Mouse (Mus musculus): ENCODE results near the gene Rps21. TPM values are rescaled to one million over a fixed set of nuclear protein-coding genes. Genes with fewer than 3 reads are reported as not detected.

Gene Rps21
- polyA plus RNA-seq, 1 experiment from 2014 or later: 423 TPM

DNA sequence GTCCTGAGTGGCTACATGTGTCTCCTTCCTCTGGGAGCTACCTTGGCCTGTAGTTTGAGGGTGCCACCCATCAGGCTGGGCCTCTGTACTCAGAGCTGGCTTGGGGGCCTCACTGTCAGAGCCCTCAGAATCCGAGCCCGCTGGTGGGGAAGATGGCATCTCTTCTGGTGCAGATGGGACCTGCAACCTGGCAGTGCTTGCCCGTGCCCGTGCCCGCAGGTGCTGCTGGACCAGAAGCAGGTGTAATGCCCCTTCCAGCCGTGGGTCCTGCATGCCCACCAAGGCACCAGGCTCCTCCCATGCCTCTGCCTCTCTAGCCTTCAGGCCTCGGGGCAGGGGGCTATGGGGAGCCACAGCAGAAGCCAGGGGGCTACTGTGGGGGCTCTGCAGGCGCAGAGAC lies 22.1 kb downstream of the Rps21 start:
- H3K4me3 ChIP-seq: no peak overlapping the region
- no peak overlapping the region for H3K9ac ChIP-seq
- H3K36me3 ChIP-seq: no peaks in the 10 kb centered on the region
- peaks cover 9% of the 10 kb centered on the region; the same call in 1 of the 2 replicates for H3K27me3 ChIP-seq
- no peaks in the 10 kb centered on the region for H3K4me1 ChIP-seq
- no peak overlapping the region for H3K4me2 ChIP-seq (replicated peaks)
- ATAC-seq (ENCODE audit: low FRiP score): no peak
- 88% methylated on average over 8 of the region's 8 CpGs for WGBS
- H3K9me3 ChIP-seq (replicated peaks): no peaks in the 10 kb centered on the region
- H3K27ac ChIP-seq: no peak overlapping the region

DNA sequence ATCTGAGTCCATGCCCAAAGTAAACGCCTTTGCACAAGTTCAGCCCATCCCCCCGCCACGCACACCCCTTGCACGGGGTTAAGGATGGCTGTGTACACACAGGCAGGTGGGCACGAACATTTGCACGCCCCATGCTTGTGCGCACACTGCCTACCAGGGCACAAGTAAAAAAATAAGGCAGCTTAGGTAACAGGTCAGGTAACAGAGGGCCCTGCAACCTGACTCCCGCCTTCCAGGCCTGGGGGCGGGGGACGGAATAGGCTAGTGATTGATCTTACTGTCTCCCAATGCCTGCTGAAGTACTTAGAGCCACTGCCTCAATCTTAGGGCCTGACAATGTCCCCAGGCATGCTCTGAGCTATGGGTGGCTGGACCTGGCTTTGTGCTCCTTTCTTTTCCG lies 31.8 kb downstream of the Rps21 start:
- H3K9me3 ChIP-seq (replicated peaks): no peaks in the 10 kb centered on the region
- H3K9ac ChIP-seq: no peak overlapping the region
- peaks cover 6% of the 10 kb centered on the region; the same call in 1 of the 2 replicates for H3K4me1 ChIP-seq
- 52% methylated on average over 11 of the region's 11 CpGs for WGBS
- H3K27me3 ChIP-seq: no peaks in the 10 kb centered on the region; the same call in 1 of the 2 replicates
- no peak overlapping the region for H3K27ac ChIP-seq
- H3K4me3 ChIP-seq: no peak overlapping the region
- H3K36me3 ChIP-seq: no peaks in the 10 kb centered on the region
- no peak overlapping the region for H3K4me2 ChIP-seq (replicated peaks)
- no peak for ATAC-seq (ENCODE audit: low FRiP score)

DNA sequence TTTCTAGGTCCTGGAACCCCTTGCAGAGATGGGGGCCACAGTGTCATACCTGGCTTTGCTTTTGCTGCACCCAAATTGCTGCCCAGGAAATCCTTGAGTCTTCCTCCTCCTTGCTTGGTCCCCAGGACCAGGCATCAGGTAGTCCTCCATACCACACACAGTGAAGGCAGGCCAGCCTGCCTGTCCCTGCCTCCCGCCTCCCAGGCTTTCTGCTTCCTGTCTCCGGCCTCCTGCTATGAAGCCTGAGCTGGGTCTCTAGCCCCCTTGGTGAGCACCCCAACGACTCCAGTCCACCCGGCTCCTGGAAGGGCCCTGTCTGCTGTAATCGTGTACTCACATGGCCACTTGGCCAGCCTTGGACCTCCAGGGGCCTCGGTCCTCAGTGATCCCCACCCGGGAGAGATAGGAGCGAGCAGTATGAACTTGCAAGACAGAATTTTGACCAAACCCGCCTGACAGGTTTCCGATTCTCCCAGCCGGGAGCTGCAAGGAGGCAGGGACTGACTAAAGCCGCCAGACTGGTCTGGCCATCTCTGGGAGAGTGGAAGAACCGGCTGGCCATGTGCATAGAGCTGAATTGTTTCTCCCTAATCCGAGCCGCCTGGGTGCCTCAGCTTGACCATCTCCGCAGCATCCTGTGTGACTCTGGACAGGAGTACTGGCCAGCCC lies 32.4 kb downstream of the Rps21 start, which contains the start of gene Rbbp8nl:
Rbbp8nl (minus strand) TSS at position 440 of the 669 bp plus-strand sequence.
- H3K9me3 ChIP-seq (replicated peaks): no peaks in the 10 kb centered on the region
- H3K27ac ChIP-seq: no peak within 1 kb of the TSS
- 44% methylated on average over 16 of the region's 16 CpGs for WGBS
- no peak for ATAC-seq (ENCODE audit: low FRiP score)
- no peak within 1 kb of the TSS for H3K9ac ChIP-seq
- H3K36me3 ChIP-seq: no peaks in the 10 kb centered on the region
- no peaks in the 10 kb centered on the region; the same call in 1 of the 2 replicates for H3K27me3 ChIP-seq
- peaks cover 6% of the 10 kb centered on the region; the same call in 1 of the 2 replicates for H3K4me1 ChIP-seq
- no peak within 1 kb of the TSS for H3K4me3 ChIP-seq
- no peak within 1 kb of the TSS for H3K4me2 ChIP-seq (replicated peaks)

DNA sequence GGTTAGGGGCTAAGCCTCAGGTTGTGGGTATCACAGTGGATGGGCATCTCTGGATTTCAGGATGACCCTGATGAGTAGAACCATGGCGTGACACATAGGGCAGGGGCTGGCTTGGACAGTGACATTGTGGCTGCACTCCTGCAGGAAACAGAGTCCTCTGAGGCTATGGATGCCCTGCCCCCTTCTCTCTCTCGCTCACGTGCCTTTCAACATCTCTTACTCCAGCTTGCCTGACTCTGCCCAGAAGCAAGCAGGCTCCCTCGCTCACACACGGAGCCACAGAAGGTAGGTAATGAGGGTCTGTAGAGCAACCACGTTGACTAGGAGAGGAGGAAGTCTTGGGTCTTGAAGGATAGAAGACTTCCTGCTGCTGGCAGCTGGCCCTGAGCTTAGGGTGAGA lies 33.3 kb downstream of the Rps21 start:
- H3K27ac ChIP-seq: no peak overlapping the region
- H3K4me1 ChIP-seq: peaks cover 6% of the 10 kb centered on the region; the same call in 1 of the 2 replicates
- H3K27me3 ChIP-seq: no peaks in the 10 kb centered on the region; the same call in 1 of the 2 replicates
- no peak overlapping the region for H3K9ac ChIP-seq
- no peaks in the 10 kb centered on the region for H3K36me3 ChIP-seq
- no peaks in the 10 kb centered on the region for H3K9me3 ChIP-seq (replicated peaks)
- 74% methylated on average over 6 of the region's 6 CpGs for WGBS
- no peak overlapping the region for H3K4me3 ChIP-seq
- H3K4me2 ChIP-seq (replicated peaks): no peak overlapping the region
- ATAC-seq (ENCODE audit: low FRiP score): no peak

DNA sequence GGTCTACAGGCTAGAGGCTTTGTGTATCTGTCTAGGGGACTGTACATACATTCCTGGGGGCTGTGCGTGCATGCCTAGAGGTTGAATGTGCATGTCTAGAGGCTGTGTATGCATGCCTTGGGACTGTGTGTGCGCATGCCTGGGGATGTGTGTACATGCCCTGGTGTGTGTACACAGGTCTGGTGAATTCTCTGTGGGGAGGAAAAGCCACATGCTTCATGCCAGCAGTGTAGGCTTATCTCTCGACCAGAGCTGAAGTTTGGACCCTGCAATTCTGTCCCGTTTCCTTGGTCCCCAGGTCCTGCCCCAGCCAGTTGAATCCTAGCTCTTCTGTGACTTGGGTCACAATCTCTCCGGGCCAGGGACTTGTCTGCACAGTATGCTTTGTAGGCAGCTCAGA lies 34.4 kb downstream of the Rps21 start:
- Histone ChIP-seq H3K9me3 (replicated peaks) (no peaks in the 10 kb centered on the region), H3K4me3 (no peak overlapping the region), H3K27ac (no peak overlapping the region), H3K36me3 (no peaks in the 10 kb centered on the region), H3K27me3 (no peaks in the 10 kb centered on the region; the same call in 1 of the 2 replicates), H3K4me2 (replicated peaks) (no peak overlapping the region), H3K9ac (no peak overlapping the region), H3K4me1 (peaks cover 6% of the 10 kb centered on the region; the same call in 1 of the 2 replicates)
- 86% methylated on average over 5 of the region's 5 CpGs for WGBS
- no peak for ATAC-seq (ENCODE audit: low FRiP score)

DNA sequence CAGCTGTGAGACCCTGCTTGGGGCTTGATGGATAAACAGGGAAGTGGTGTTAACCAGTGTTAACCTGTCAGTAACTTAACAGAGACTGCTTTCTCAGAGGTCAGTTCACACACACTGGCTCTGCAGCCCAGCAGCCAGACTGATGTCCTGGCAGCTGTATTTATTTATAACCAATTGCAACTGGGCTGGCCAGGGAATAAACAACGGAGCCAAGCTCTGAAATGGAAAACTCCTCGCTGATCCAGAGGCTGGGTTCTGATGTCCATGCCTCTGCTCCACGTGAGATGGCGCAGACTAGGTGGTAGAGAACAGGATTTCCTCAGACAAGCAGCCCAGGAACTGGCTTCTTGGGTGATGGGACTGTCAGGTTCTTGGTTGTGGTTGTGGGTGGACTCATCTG lies 34.8 kb downstream of the Rps21 start:
- WGBS: 75% methylated on average over 4 of the region's 4 CpGs
- H3K36me3 ChIP-seq: no peaks in the 10 kb centered on the region
- H3K9me3 ChIP-seq (replicated peaks): no peaks in the 10 kb centered on the region
- no peak overlapping the region for H3K4me3 ChIP-seq
- no peak overlapping the region for H3K9ac ChIP-seq
- no peak for ATAC-seq (ENCODE audit: low FRiP score)
- no peak overlapping the region for H3K27ac ChIP-seq
- no peak overlapping the region for H3K4me2 ChIP-seq (replicated peaks)
- peaks cover 6% of the 10 kb centered on the region; the same call in 1 of the 2 replicates for H3K4me1 ChIP-seq
- H3K27me3 ChIP-seq: no peaks in the 10 kb centered on the region; the same call in 1 of the 2 replicates

DNA sequence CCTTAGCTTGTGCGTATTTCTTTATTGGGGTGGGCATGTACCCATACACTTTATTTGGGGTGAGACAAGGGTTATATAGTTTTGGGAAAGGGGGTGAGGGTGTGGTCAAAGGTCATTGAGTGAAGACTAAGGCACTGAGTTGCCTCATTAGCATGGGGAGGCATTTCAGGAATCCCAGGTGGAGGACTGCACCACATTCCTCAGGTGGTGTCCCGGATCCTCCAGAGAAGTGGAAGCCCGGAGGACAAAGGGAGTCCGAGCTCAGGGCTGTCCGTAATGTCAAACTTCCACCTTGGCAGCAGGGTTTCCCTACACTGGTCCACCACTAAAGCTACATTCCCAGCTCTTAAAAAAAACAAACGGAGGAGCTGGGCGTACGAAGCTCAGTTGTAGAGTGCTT lies 35.7 kb downstream of the Rps21 start:
- WGBS: 66% methylated on average over 8 of the region's 8 CpGs
- no peak for ATAC-seq (ENCODE audit: low FRiP score)
- no peaks in the 10 kb centered on the region; the same call in 1 of the 2 replicates for H3K27me3 ChIP-seq
- no peaks in the 10 kb centered on the region for H3K36me3 ChIP-seq
- no peak overlapping the region for H3K27ac ChIP-seq
- H3K9ac ChIP-seq: no peak overlapping the region
- H3K4me2 ChIP-seq (replicated peaks): no peak overlapping the region
- H3K4me1 ChIP-seq: peaks cover 6% of the 10 kb centered on the region; the same call in 1 of the 2 replicates
- H3K9me3 ChIP-seq (replicated peaks): no peaks in the 10 kb centered on the region
- no peak overlapping the region for H3K4me3 ChIP-seq

DNA sequence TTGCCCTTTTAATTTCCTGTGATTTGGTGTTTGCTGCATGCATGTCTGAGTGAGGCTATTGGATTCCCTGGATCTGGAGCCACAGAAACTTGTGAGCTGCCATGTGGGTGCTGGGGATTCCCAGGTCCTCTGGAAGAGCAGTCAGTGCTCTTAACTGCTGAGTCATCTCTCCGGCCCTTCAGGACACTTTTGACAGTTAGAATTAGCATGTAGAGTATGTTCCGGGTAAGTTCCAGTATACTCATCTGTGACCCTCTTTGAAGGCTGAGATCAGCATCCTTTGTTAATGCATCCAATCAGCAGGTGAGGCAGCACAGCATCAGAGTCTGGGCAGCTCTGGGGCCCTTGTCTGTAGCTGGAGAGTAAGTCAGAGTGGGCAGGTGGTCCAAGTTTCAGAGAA lies 43.1 kb downstream of the Rps21 start:
- Histone ChIP-seq H3K4me2 (replicated peaks) (no peak overlapping the region), H3K36me3 (no peaks in the 10 kb centered on the region), H3K27ac (no peak overlapping the region), H3K9me3 (replicated peaks) (no peaks in the 10 kb centered on the region), H3K9ac (no peak overlapping the region), H3K4me1 (no peaks in the 10 kb centered on the region), H3K4me3 (no peak overlapping the region), H3K27me3 (no peaks in the 10 kb centered on the region)
- ATAC-seq (ENCODE audit: low FRiP score): no peak
- whole genome bisulfite sequencing: 75% methylated on average over 2 of the region's 2 CpGs

DNA sequence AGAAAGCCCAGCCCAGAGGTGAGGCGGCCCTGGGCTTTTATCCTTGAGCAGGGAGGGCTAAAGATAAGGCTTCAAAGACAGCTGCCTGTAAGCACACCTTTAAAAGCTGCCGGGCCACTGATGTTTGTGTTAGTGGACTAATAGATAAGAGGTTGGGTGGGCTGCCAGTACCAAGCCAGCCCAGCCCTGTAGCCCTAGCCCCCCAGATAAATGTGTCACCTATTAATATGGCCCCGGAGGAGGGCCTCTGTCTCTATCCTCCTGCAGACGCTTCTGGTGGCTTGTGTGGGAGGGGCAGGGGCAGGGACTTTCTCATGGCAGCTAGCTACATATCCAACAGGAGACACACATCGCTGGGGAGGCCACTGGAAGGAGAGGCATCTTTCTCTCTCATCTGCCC lies 43.6 kb downstream of the Rps21 start:
- H3K27me3 ChIP-seq: no peaks in the 10 kb centered on the region
- H3K36me3 ChIP-seq: no peaks in the 10 kb centered on the region
- H3K27ac ChIP-seq: no peak overlapping the region
- H3K4me2 ChIP-seq (replicated peaks): no peak overlapping the region
- no peak for ATAC-seq (ENCODE audit: low FRiP score)
- 54% methylated on average over 5 of the region's 5 CpGs for WGBS
- no peaks in the 10 kb centered on the region for H3K4me1 ChIP-seq
- no peaks in the 10 kb centered on the region for H3K9me3 ChIP-seq (replicated peaks)
- H3K9ac ChIP-seq: no peak overlapping the region
- H3K4me3 ChIP-seq: no peak overlapping the region

DNA sequence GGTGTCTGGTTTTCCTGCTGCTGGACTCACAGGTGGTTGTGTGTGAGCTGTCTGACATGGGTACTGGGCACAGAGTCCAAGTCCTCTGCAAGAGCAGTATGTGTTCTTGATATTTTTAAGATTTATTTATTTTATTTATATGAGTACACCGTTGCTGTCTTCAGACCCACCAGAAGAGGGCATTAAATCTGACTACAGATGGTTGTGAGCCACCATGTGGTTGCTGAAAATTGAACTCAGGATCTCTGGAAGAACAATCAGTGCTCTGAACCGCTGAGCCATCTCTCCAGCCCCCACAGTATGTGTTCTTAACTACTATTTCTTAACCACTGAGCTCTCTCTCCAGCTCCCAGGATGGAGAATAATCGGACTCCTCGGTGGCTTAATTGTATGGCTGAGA lies 45.0 kb downstream of the Rps21 start:
- Histone ChIP-seq H3K9ac (no peak overlapping the region), H3K4me3 (no peak overlapping the region), H3K4me1 (no peaks in the 10 kb centered on the region), H3K36me3 (no peaks in the 10 kb centered on the region), H3K4me2 (replicated peaks) (no peak overlapping the region), H3K27me3 (no peaks in the 10 kb centered on the region), H3K9me3 (replicated peaks) (no peaks in the 10 kb centered on the region), H3K27ac (no peak overlapping the region)
- 77% methylated on average over 4 of the region's 4 CpGs for WGBS
- ATAC-seq (ENCODE audit: low FRiP score): no peak

DNA sequence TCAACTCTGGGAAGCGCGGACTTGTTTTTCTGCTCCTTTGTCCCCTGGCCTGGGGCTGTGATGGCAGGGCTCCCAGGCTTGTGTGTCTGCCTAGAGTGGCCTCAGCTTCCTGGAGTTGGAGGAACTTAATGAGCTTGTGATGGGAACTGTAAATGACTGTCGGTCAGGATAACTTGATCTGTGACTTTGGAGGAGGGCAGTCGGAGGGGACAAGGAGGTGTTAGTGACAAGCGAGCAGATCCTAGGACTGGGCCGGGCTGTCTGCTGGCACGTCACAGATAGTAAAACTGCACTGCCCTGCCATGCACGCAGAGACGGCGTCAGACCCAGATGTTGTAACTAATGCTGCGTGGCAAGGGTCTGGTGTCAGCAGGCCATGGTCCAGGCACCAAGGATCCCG lies 46.3 kb downstream of the Rps21 start:
- Histone ChIP-seq H3K9ac (no peak overlapping the region), H3K27me3 (no peaks in the 10 kb centered on the region), H3K4me1 (no peaks in the 10 kb centered on the region), H3K4me2 (replicated peaks) (no peak overlapping the region), H3K36me3 (no peaks in the 10 kb centered on the region), H3K27ac (no peak overlapping the region), H3K9me3 (replicated peaks) (no peaks in the 10 kb centered on the region), H3K4me3 (no peak overlapping the region)
- no peak for ATAC-seq (ENCODE audit: low FRiP score)
- 89% methylated on average over 12 of the region's 12 CpGs for WGBS

DNA sequence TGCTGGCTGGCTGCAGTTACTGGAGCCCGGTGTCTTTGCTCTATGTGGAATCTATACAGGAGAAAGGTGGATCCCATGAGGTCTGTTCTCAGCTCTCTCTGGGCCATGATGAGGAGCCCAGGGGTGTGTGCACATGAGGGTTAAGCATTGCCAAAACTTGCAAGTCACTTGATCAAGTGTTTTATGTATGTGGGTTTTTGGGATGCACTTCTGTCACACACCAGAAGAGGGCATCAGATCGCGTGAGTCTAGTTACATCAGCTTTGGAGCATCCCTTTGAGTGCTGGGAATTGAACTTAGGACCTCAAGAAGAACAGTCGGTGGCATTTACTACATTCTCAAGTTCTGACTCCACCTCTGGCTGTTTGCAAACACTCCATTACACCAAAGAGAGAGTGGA lies 47.4 kb downstream of the Rps21 start:
- no peak for ATAC-seq (ENCODE audit: low FRiP score)
- Histone ChIP-seq H3K9me3 (replicated peaks) (no peaks in the 10 kb centered on the region), H3K4me1 (no peaks in the 10 kb centered on the region), H3K9ac (no peak overlapping the region), H3K4me2 (replicated peaks) (no peak overlapping the region), H3K27me3 (no peaks in the 10 kb centered on the region), H3K27ac (no peak overlapping the region), H3K36me3 (no peaks in the 10 kb centered on the region), H3K4me3 (no peak overlapping the region)
- 66% methylated on average over 4 of the region's 4 CpGs for WGBS

DNA sequence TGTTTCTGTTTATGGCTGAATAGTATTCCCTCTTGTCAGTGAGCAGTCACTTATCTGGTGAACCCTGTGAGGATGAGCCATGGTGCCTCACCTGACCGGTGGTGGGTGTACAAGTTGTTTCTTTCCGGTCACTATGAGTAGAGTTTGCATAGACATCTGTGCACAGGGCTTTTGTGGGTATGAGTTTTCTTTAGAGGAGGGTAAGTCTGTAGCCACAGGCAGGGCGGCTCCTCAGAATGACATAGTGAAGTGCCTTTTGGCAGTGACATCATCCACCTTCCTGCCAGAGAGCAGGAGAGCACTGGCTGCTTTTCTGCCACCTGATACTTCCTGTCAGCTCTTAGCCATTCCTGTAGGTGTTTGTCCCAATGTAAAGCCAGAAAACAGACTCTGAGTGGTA lies 48.3 kb downstream of the Rps21 start:
- no peak for ATAC-seq (ENCODE audit: low FRiP score)
- no peaks in the 10 kb centered on the region for H3K27me3 ChIP-seq
- no peaks in the 10 kb centered on the region for H3K4me1 ChIP-seq
- no peaks in the 10 kb centered on the region for H3K36me3 ChIP-seq
- H3K4me2 ChIP-seq (replicated peaks): no peak overlapping the region
- no peak overlapping the region for H3K27ac ChIP-seq
- no peak overlapping the region for H3K9ac ChIP-seq
- no peak overlapping the region for H3K4me3 ChIP-seq
- no peaks in the 10 kb centered on the region for H3K9me3 ChIP-seq (replicated peaks)
- 89% methylated on average over 3 of the region's 3 CpGs for WGBS
